Mouse (Mus musculus) lung, postnatal 25 days (tissue): Measurements from ENCODE around the gene Abt1.

ENCODE experiments used
- DNase-seq: peaks from one replicate; pipeline ENCODE4 v3.0.0; 2022; ENCODE audit warnings: low spot score

Gene Abt1

GRCm38 (mm10) chr13:23438521-23438920 lies 14.9 kb upstream of the Abt1 start:
- no peak for DNase-seq

- peak; percentile 91 for DNase-seq
Measured at GRCm38 (mm10) chr13:23437908-23438307, 14.2 kb upstream of the Abt1 start.

GRCm38 (mm10) chr13:23436861-23437822 lies 13.5 kb upstream of the Abt1 start:
- DNase-seq = peak; percentile 58

- peak; percentile 60 for DNase-seq
Measured at GRCm38 (mm10) chr13:23436231-23436661, 12.6 kb upstream of the Abt1 start.

GRCm38 (mm10) chr13:23435676-23436075 lies 12.0 kb upstream of the Abt1 start:
- DNase-seq = no peak

GRCm38 (mm10) chr13:23435241-23435640 lies 11.6 kb upstream of the Abt1 start:
- DNase-seq = no peak

- DNase-seq = no peak
Measured at GRCm38 (mm10) chr13:23434426-23434825, 10.8 kb upstream of the Abt1 start.

GRCm38 (mm10) chr13:23433801-23434200 lies 10.1 kb upstream of the Abt1 start:
- DNase-seq = no peak

GRCm38 (mm10) chr13:23433206-23433605 lies 9.5 kb upstream of the Abt1 start:
- no peak for DNase-seq

GRCm38 (mm10) chr13:23432562-23433201 lies 9.0 kb upstream of the Abt1 start:
- DNase-seq = peak; percentile 95

- DNase-seq = peak; percentile 81
Measured at GRCm38 (mm10) chr13:23431351-23431771, 7.7 kb upstream of the Abt1 start.

GRCm38 (mm10) chr13:23430734-23431133 lies 7.1 kb upstream of the Abt1 start:
- peak; percentile 87 for DNase-seq

GRCm38 (mm10) chr13:23429771-23430380 lies 6.2 kb upstream of the Abt1 start:
- DNase-seq = no peak

GRCm38 (mm10) chr13:23428166-23428993 lies 4.7 kb upstream of the Abt1 start:
- no peak for DNase-seq

GRCm38 (mm10) chr13:23427401-23427910 lies 3.8 kb upstream of the Abt1 start:
- no peak for DNase-seq

GRCm38 (mm10) chr13:23426922-23427321 lies 3.3 kb upstream of the Abt1 start:
- DNase-seq = no peak

- no peak for DNase-seq
Measured at GRCm38 (mm10) chr13:23426335-23426734, 2.7 kb upstream of the Abt1 start.

- DNase-seq = peak; percentile 53
Measured at GRCm38 (mm10) chr13:23425505-23425904, 1.8 kb upstream of the Abt1 start.

- DNase-seq = peak; percentile 92
Measured at GRCm38 (mm10) chr13:23424494-23425325, 1.0 kb upstream of the Abt1 start.

- DNase-seq = no peak
Measured at GRCm38 (mm10) chr13:23424052-23424380, 350 bp upstream of the Abt1 start.

- DNase-seq = no peak
Measured at GRCm38 (mm10) chr13:23422351-23422750, 1.3 kb downstream of the Abt1 start.
